Mouse (Mus musculus): ENCODE measurements around the gene Lrch1.

DNA sequence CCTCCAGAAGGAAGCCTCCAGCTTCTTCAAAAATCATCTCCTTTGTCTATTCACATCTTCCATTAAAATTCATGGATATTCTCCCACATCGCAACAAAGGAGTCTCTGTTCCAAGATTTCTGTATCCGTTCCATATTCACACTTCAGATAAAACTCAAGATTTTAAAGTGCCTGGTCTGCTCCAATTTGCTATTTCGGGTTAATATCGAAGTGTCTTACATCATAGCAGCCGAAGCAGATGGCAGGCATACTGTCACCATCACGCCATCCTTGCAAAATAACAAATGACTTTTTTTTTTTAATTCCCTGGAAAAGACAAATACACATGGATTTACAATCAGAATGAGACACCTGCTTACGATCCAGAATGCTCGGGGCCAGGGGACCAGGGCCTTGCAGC lies 40.0 kb downstream of the Lrch1 start:
- TF ChIP-seq CTCF (IDR thresholded peaks at IDR 0.05; ENCODE audit: borderline replicate concordance, insufficient read depth, low read depth, low read length) (no peak), POLR2A (IDR thresholded peaks at IDR 0.05; ENCODE audit: borderline replicate concordance, insufficient read depth, low read length) (no peak)

Data from cerebellum, adult 2 months (tissue).